Mouse (Mus musculus) forebrain, embryonic 12.5 days (tissue): ENCODE results near the gene Cox17. TPM values are rescaled to one million over a fixed set of nuclear protein-coding genes. Genes with fewer than 3 reads are reported as not detected.

Source experiments
- ATAC-seq: fragments of 200-750 bp; cut with Nextera tagmentation; 2 replicates; pipeline ENCODE4 v1.8.0; 2017; ENCODE audit warnings: moderate TSS enrichment; ENCODE audit not compliant: low FRiP score
- H3K27ac ChIP-seq: fragments of 300-500 bp; sonication (generic); 2 replicates; pipeline ENCODE4 v1.5.1; 2016; ENCODE audit warnings: mild to moderate bottlenecking
- H3K27me3 ChIP-seq: fragments of 300-500 bp; sonication (generic); 2 replicates; pipeline ENCODE4 v1.6.1; 2016; ENCODE audit warnings: mild to moderate bottlenecking
- H3K36me3 ChIP-seq: fragments of 300-500 bp; sonication (generic); replicated peaks from 2 replicates; pipeline ENCODE4 v1.6.1; 2016; ENCODE audit warnings: mild to moderate bottlenecking
- H3K4me1 ChIP-seq: fragments of 300-500 bp; sonication (generic); 2 replicates; pipeline ENCODE4 v1.6.1; 2016
- H3K4me2 ChIP-seq: fragments of 300-500 bp; sonication (generic); 2 replicates; pipeline ENCODE4 v1.6.1; 2016; ENCODE audit warnings: mild to moderate bottlenecking, moderate library complexity
- H3K4me3 ChIP-seq: fragments of 300-500 bp; sonication (generic); replicated peaks from 2 replicates; pipeline ENCODE4 v1.5.1; 2016; ENCODE audit warnings: mild to moderate bottlenecking
- H3K9ac ChIP-seq: fragments of 300-500 bp; sonication (generic); 2 replicates; pipeline ENCODE4 v1.6.1; 2016; ENCODE audit warnings: mild to moderate bottlenecking
- H3K9me3 ChIP-seq: fragments of 300-500 bp; sonication (generic); 2 replicates; pipeline ENCODE4 v1.6.1; 2016
- WGBS: fragments of 180-500 bp; shearing (Covaris S2); methylation state at CpG from one replicate; pipeline ENCODE4 v1.1.7; 2016; 5-methylcytosine and 5-hydroxymethylcytosine counted together
- polyA plus RNA-seq: library from polyadenylated mRNA; unstranded; fragments of >200 nt; fragmentation: Nextera tagmentation; extraction: Ambion mirVana; gene quantifications from 2 replicates; pipeline ENCODE4 v1.2.1, GENCODE M21; 2016

Gene Cox17
- polyA plus RNA-seq, 1 experiment from 2014 or later, result 141 TPM

DNA sequence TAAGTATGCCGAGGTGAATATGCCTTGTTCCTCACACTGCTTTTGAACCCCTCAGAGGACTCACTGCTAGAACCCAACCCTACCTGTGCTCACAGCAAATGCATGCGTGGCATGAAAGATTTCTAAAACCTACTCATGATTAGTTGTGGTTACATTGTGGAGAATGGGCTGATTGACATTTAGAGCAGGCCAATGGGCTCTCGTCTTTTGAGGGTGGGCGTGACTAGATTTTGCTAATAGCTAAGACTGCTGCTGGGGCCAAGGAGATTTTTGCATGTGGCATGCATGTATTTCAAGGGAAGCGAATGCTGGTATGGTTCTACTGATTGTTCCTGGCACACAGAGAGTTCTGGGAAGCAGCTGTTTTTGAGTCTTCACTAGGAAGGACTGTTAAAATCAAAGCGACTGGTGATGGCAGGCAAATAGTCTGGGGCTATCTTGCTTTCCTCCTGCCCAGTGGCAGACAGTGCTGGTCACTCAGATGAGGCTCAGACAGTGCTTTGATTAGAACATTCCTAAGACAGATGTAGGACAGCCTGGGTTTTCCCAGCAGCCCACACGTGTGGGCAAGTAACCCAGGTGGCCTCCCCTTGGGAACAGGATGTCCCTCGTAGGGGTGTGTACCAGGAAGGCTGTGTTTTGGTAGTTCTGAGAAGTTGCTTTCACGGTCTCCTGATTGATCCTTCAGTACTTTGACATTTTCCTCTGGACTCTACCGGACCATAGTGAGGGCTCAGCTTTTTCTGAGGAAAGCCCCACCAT, 27.8 kb downstream of the Cox17 start:
- no peaks in the 10 kb centered on the region; the same call in 1 of the 2 replicates for H3K27me3 ChIP-seq
- no peaks in the 10 kb centered on the region for H3K36me3 ChIP-seq
- H3K9me3 ChIP-seq, result no peaks in the 10 kb centered on the region
- WGBS, result 86% methylated on average over 10 of the region's 10 CpGs
- no peak overlapping the region for H3K9ac ChIP-seq
- peak overlapping the region; percentile 6; the same call in 1 of the 2 replicates for H3K4me2 ChIP-seq
- no peak overlapping the region for H3K4me3 ChIP-seq
- no peak overlapping the region for H3K27ac ChIP-seq
- peaks cover 10% of the 10 kb centered on the region for H3K4me1 ChIP-seq
- ATAC-seq, result no peak

DNA sequence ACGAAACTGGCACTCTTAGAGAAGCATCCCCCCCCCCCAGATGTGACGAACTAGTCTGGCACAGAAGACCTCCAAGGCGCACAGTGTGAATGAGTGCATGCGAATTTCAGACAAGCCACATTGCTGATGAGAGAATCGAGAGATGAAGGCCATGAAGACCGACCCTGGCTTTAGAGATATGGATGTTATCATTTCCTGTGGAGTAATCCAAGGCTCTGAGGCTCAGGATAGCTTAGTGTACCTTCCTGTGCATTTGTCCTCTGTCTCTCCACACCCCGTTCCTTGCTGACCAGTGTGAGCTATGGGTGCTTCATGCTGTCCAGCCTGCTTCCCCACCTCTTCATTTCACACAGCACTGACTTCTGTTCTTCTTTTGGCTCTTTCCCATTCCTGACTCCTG, 28.4 kb downstream of the Cox17 start:
- Histone ChIP-seq H3K9me3 (no peaks in the 10 kb centered on the region), H3K4me2 (no peak overlapping the region), H3K4me1 (peaks cover 10% of the 10 kb centered on the region), H3K4me3 (no peak overlapping the region), H3K27ac (no peak overlapping the region), H3K27me3 (no peaks in the 10 kb centered on the region; the same call in 1 of the 2 replicates), H3K9ac (no peak overlapping the region), H3K36me3 (no peaks in the 10 kb centered on the region)
- WGBS, result 87% methylated on average over 7 of the region's 7 CpGs
- no peak for ATAC-seq

DNA sequence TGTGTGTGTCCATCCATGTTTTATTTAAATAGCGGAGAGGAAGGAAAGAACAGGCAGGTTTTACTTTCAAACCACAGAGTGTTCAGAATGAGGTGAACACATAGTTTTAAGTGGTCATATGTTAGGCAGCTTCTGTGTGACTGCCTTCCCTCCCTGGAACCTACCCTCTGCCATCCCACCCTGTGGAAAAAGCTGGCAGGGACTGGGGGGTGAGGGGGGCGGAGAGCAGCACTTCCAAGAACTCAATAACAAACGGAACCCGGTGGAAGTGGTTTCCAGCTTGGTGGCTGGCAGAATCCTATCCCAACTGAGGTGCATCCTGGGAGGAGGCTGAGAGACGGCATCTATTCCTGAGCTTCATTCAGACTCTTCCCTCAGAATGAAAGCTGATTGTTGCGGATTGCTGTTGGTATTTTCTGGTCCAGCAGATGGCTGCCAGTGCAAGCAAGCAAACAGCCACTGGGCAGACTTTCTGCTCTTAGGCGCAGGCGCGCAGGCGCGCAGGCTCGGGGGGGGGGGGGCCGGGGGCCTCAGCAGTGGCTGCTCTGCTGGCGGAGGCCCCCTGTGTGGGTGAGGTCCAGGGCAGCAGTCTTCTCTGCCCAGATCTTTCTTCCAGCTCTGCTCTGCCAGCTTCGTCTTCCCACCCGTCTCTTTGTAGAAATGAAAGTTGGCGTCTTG, 29.5 kb downstream of the Cox17 start:
- no peaks in the 10 kb centered on the region for H3K36me3 ChIP-seq
- no peaks in the 10 kb centered on the region; the same call in 1 of the 2 replicates for H3K27me3 ChIP-seq
- H3K9ac ChIP-seq, result peak overlapping the region; percentile 33; the same call in 1 of the 2 replicates
- peak overlapping the region; percentile 25 for H3K4me3 ChIP-seq
- peaks cover 10% of the 10 kb centered on the region for H3K4me1 ChIP-seq
- peak; percentile 93 for ATAC-seq
- H3K4me2 ChIP-seq, result peak overlapping the region; percentile 45
- 26% methylated on average over 12 of the region's 17 CpGs for WGBS
- H3K27ac ChIP-seq, result peak overlapping the region; percentile 42
- no peaks in the 10 kb centered on the region for H3K9me3 ChIP-seq

DNA sequence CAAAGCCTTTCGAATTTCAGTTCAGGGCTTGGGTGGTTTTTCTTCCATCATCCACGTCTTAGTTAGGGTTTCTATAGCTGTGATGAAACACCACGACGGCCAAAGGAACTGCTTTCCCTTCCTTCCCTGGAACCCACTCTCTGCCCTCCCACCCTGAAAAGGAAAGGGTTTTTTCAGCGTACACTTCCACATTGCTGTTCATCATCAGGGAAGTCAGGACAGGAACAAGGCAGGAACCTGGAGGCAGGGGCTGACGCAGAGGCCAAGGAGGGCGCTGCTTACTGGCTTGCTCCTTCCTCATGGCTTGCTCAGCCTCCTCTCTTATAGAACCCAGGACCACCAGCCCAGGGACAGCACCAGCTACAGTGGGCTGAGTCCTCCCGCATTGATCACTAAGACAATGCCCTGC, 30.1 kb downstream of the Cox17 start:
- H3K36me3 ChIP-seq, result no peaks in the 10 kb centered on the region
- peaks cover 10% of the 10 kb centered on the region for H3K4me1 ChIP-seq
- H3K4me3 ChIP-seq, result peak overlapping the region; percentile 25
- ATAC-seq, result peak; percentile 32; the same call in 1 of the 2 replicates
- H3K9me3 ChIP-seq, result no peaks in the 10 kb centered on the region
- H3K4me2 ChIP-seq, result peak overlapping the region; percentile 45
- peak overlapping the region; percentile 29; the same call in 1 of the 2 replicates for H3K9ac ChIP-seq
- no peaks in the 10 kb centered on the region; the same call in 1 of the 2 replicates for H3K27me3 ChIP-seq
- WGBS, result 65% methylated on average over 8 of the region's 8 CpGs
- H3K27ac ChIP-seq, result peak overlapping the region; percentile 42; the same call in 1 of the 2 replicates

DNA sequence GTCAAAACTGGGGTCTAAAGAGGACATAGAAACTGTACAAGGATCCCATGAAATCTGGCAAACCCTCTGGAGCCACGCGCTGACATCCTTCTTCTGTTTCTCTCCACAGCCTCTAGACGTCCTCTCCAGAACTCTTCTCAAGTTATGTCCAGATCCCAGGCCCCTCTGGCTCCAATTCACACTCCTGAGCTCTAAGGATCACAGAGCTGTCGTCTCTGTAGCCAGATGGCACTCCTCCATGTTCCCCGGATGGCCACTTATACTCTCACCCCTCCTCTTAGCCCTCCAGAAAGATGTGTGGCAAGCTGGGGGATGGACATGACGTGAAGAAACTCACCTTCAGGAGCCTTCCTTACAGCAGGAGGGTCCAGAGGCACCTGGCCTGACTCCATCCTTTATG, 30.8 kb downstream of the Cox17 start:
- ATAC-seq, result no peak
- Histone ChIP-seq H3K9ac (no peak overlapping the region), H3K27me3 (no peaks in the 10 kb centered on the region; the same call in 1 of the 2 replicates), H3K9me3 (no peaks in the 10 kb centered on the region), H3K4me1 (peaks cover 10% of the 10 kb centered on the region), H3K27ac (no peak overlapping the region), H3K36me3 (no peaks in the 10 kb centered on the region), H3K4me2 (no peak overlapping the region), H3K4me3 (no peak overlapping the region)
- WGBS, result 89% methylated on average over 6 of the region's 6 CpGs

DNA sequence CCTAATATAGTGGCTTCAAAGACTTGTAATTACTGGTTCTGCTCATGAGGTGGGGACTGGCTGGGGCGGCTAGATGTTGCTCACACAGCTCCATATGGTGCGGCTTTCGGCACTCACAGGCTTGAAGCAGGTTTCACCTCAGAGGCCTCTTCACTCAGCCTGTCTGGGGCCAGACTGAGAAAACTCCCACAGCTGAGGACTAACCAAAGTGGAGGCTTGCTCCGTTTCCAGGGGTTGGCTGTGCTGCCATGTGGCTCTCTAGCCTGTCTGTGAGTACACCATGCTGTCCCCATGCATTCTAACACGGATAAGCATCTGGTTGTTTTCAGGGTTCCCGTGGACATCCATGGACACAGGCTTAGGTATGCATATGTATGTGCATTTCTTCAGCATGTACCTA, 31.8 kb downstream of the Cox17 start:
- WGBS, result 87% methylated on average over 6 of the region's 6 CpGs
- H3K27ac ChIP-seq, result no peak overlapping the region
- peaks cover 10% of the 10 kb centered on the region for H3K4me1 ChIP-seq
- ATAC-seq, result no peak
- H3K4me2 ChIP-seq, result no peak overlapping the region
- no peak overlapping the region for H3K9ac ChIP-seq
- no peaks in the 10 kb centered on the region; the same call in 1 of the 2 replicates for H3K27me3 ChIP-seq
- H3K36me3 ChIP-seq, result no peaks in the 10 kb centered on the region
- no peaks in the 10 kb centered on the region for H3K9me3 ChIP-seq
- no peak overlapping the region for H3K4me3 ChIP-seq

DNA sequence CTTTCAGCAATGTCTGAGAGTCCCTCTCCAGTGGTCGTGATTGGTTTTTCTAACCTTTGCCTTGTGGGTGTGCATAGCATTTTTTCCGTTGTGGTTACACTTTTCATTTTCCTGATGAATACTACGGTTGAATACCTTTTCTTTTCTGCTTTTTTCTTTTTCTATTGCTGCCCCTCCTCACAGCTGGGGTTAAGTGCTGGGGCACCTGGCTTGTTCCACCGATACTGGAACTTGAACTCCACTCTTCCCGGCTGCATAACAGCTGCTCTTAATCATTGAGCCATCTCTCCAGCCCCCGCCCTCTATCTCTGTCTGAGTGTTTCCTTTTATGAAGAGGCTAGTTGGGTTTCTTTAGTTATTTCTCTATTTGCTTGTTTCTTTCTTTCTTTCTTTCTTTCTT, 32.3 kb downstream of the Cox17 start:
- H3K4me1 ChIP-seq, result peaks cover 10% of the 10 kb centered on the region
- no peak overlapping the region for H3K4me3 ChIP-seq
- no peaks in the 10 kb centered on the region for H3K9me3 ChIP-seq
- H3K27ac ChIP-seq, result no peak overlapping the region
- no peak for ATAC-seq
- H3K36me3 ChIP-seq, result no peaks in the 10 kb centered on the region
- H3K4me2 ChIP-seq, result no peak overlapping the region
- H3K9ac ChIP-seq, result no peak overlapping the region
- no peaks in the 10 kb centered on the region; the same call in 1 of the 2 replicates for H3K27me3 ChIP-seq
- WGBS, result 60% methylated on average over 6 of the region's 6 CpGs

DNA sequence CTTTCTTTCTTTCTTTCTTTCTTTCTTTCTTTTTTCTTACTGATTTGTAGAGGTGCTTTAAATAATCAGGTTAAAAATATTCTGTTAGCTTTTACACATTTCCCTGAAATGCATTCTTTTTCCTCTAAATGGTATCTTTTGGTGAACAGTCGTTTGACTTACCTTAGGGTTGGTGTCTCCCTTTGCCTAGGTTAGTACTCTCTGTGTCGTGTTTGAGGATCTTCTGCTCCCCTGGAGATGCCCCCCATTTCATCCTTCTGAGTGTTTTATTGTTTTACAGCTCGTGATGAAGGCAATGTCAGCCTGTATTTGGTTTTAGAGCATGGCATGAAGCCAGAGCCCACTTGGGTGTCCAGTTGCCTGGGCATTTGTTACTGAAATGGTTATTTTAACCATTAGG, 32.7 kb downstream of the Cox17 start:
- Histone ChIP-seq H3K4me1 (peaks cover 10% of the 10 kb centered on the region), H3K9ac (no peak overlapping the region), H3K9me3 (no peaks in the 10 kb centered on the region), H3K36me3 (no peaks in the 10 kb centered on the region), H3K27ac (no peak overlapping the region), H3K4me2 (no peak overlapping the region), H3K27me3 (no peaks in the 10 kb centered on the region; the same call in 1 of the 2 replicates), H3K4me3 (no peak overlapping the region)
- 58% methylated on average over 3 of the region's 3 CpGs for WGBS
- no peak for ATAC-seq

DNA sequence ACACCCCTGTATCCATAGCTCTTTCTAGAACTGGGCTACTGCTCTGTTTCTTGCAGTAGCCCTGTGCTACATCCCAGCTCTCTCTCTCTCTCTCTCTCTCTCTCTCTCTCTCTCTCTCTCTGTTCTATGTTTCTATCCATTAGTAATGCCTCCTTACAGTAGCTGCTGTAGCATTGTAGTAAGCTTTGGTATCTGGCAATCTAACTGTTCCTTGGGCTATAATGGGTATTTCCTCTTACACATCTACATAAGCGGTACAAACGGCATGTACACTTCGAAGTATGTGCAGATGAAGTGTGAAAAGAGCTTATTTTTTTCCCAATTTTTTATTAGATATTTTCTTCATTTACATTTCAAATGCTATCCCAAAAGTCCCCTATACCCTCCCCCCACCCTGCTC, 33.1 kb downstream of the Cox17 start:
- Histone ChIP-seq H3K4me3 (no peak overlapping the region), H3K9ac (no peak overlapping the region), H3K36me3 (no peaks in the 10 kb centered on the region), H3K27me3 (no peaks in the 10 kb centered on the region), H3K27ac (no peak overlapping the region), H3K4me2 (no peak overlapping the region), H3K4me1 (peaks cover 10% of the 10 kb centered on the region), H3K9me3 (no peaks in the 10 kb centered on the region)
- ATAC-seq, result no peak
- WGBS, result 96% methylated on average over 3 of the region's 3 CpGs

DNA sequence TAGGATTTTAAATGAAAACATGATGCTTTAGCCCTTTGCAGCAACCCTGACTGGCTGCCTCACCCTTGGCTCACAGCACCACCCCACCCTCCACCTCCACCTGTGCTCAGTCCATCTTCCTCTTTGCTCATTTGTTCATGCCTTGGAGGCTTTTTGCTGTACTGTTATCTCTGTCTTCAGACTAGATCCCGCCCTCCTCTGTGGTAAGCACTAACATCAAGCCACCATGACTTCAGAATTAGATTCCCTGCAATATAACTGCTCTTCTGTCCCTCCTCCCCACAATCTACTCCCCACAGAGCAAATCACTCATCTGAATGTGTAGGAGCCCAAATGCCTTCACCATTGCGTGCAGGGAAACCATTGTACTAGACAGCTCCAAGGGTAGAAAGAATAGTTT, 36.9 kb downstream of the Cox17 start:
- Histone ChIP-seq H3K4me2 (no peak overlapping the region), H3K4me3 (no peak overlapping the region), H3K9me3 (no peaks in the 10 kb centered on the region), H3K27ac (no peak overlapping the region), H3K9ac (no peak overlapping the region), H3K36me3 (no peaks in the 10 kb centered on the region), H3K27me3 (no peaks in the 10 kb centered on the region), H3K4me1 (no peaks in the 10 kb centered on the region)
- WGBS, result 81% methylated on average over 2 of the region's 2 CpGs
- ATAC-seq, result no peak

DNA sequence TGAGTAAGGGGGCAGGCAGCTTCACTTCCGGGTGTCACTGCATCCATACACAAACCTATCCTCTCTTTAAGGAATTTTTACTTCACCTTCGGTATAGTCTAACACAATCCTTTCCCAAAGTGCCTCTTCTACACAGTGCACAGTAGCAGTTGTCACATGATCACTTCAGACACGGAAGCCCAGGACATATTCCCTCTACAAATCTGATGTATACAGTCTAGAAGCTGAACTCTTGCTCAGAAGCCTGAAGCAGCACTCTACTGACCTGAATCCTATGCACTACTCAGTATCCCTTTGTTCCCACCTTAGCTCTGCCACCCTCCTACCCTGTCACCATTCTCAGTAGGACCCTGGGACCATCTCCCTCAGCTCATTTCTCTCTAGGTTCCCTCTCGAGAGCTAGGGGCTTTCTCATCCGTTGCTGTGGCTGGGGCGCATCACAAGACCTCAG, 38.4 kb downstream of the Cox17 start:
- no peaks in the 10 kb centered on the region for H3K4me1 ChIP-seq
- no peak overlapping the region for H3K27ac ChIP-seq
- ATAC-seq, result no peak
- no peak overlapping the region for H3K4me2 ChIP-seq
- H3K4me3 ChIP-seq, result no peak overlapping the region
- no peaks in the 10 kb centered on the region for H3K27me3 ChIP-seq
- no peaks in the 10 kb centered on the region for H3K36me3 ChIP-seq
- H3K9me3 ChIP-seq, result no peaks in the 10 kb centered on the region
- H3K9ac ChIP-seq, result no peak overlapping the region
- WGBS, result 89% methylated on average over 6 of the region's 6 CpGs

DNA sequence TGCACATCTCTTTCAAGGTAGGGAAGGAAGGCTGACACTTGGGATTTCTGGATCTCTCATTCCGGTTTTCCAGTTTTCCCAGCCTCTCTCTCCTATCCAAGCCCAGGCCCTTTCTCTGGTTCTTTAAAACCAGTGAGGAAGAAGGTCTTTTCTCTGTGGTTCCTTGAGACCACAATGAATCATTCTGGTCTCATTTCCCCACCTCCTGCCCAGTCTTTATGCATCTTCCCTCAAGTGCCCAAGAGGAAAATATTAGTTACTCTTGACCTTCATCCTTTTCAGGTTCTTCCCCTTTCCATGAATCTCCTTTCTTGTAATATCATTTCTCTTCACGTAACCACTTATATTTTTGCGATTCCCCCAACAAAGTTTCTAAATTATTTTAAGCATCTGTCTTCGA, 38.9 kb downstream of the Cox17 start:
- H3K4me2 ChIP-seq, result no peak overlapping the region
- 93% methylated on average over 4 of the region's 4 CpGs for WGBS
- H3K27ac ChIP-seq, result no peak overlapping the region
- no peak overlapping the region for H3K4me3 ChIP-seq
- no peaks in the 10 kb centered on the region for H3K36me3 ChIP-seq
- no peaks in the 10 kb centered on the region for H3K4me1 ChIP-seq
- H3K9ac ChIP-seq, result no peak overlapping the region
- no peak for ATAC-seq
- no peaks in the 10 kb centered on the region for H3K27me3 ChIP-seq
- no peaks in the 10 kb centered on the region for H3K9me3 ChIP-seq
